Mouse (Mus musculus) spleen, postnatal 4 days (tissue): Measurements from ENCODE around the gene Mesp1.

Source experiments
- DNase-seq, 2 experiments: peaks; one replicate each; pipeline ENCODE4 v3.0.0; 2022; ENCODE audit warnings: low spot score in 2 of 2

The Mesp1 gene

DNA sequence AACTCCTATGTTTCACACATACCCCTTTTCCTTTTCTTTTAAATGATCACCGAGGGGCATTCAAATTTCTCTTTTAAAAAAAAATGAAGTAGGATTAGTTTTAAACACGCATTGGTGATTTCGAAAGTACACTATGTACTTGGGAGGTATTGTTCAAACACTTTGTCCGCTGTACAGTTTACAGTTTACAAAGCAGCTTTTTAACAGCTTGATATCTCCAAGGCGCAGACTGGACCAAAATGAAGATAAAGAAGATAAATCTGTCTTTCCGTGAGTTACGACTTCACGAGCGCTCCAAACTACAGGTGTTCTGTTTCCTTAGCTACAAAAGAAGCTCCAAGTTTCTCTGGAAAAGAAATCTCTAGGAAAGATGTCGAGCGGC lies 51.3 kb downstream of the Mesp1 start:
- DNase-seq = no peak
